In genomic region chrY:90740013-90740561, GRCm38 (mm10) we compare ENCODE assay signal across 8 mouse cellular contexts. TPM values are rescaled to one million over a fixed set of nuclear protein-coding genes. Genes with fewer than 3 reads are reported as not detected.
DNase-seq lines count a peak whose midpoint lies in the region; ATAC-seq and TF ChIP-seq lines count a peak whose summit lies in the region.

No protein-coding gene starts in this region.

- no peak for TF ChIP-seq RAD21 in MEL (IDR thresholded peaks at IDR 0.05; ENCODE audit: low read depth, low read length)

- peak; percentile 20 to 21 for DNase-seq in layer of hippocampus, adult 2 months (ENCODE audit: low spot score in 2 of 2)
- DNase-seq in layer of hippocampus, adult 18-20 months (ENCODE audit: low spot score in 2 of 2): no peak
- peak; percentile 89 for DNase-seq in MEL (ENCODE audit: low read depth, low spot score)
- peak; percentile 29 to 50 for DNase-seq in cerebellum, postnatal 14 days
- peak; percentile 76 for DNase-seq in limb, embryonic 14.5 days (ENCODE audit: low spot score)
- DNase-seq in ovary, postnatal 10 days (ENCODE audit: low spot score): peak; percentile 23
- peak; percentile 30 for DNase-seq in urinary bladder, adult 2 months (ENCODE audit: low spot score)

- H3K27ac ChIP-seq in layer of hippocampus, adult 2 months: no peak overlapping the region
- no peak overlapping the region for H3K27ac ChIP-seq in MEL (ENCODE audit: control insufficient read depth, low read depth, low read length)
- H3K27ac ChIP-seq in limb, embryonic 14.5 days (replicated peaks; ENCODE audit: low read depth, low read length): no peak overlapping the region

- peak; percentile 28 for ATAC-seq in granulocyte monocyte progenitor cell, adult 5-6 weeks (replicated peaks; ENCODE audit: poor library complexity, severe bottlenecking)
- ATAC-seq in limb, embryonic 14.5 days (ENCODE audit: low FRiP score, low read depth): peak; percentile 32

- H3K9ac ChIP-seq in MEL (ENCODE audit: control insufficient read depth, low read depth, low read length, poor library complexity, severe bottlenecking): no peak overlapping the region
- no peak overlapping the region for H3K9ac ChIP-seq in limb, embryonic 14.5 days (ENCODE audit: low read depth, low read length, severe bottlenecking)

- no peaks in the 10 kb centered on the region for H3K4me1 ChIP-seq in MEL (ENCODE audit: control insufficient read depth in 1 of 2, insufficient read depth in 2 of 2, low read length in 2 of 2)
- H3K4me1 ChIP-seq in limb, embryonic 14.5 days (ENCODE audit: control insufficient read depth, insufficient read depth, low read length): no peaks in the 10 kb centered on the region

- no peak for TF ChIP-seq POLR2A in MEL (IDR thresholded peaks at IDR 0.05; ENCODE audit: control insufficient read depth in 1 of 2, insufficient read depth in 1 of 2, low read depth in 1 of 2, low read length in 2 of 2, poor library complexity in 1 of 2)
- no peak for TF ChIP-seq POLR2A in limb, embryonic 14.5 days (IDR thresholded peaks at IDR 0.05; ENCODE audit: borderline replicate concordance, extremely low read depth, insufficient read depth, insufficient read length)

- no peaks in the 10 kb centered on the region for H3K79me2 ChIP-seq in MEL (ENCODE audit: control insufficient read depth, insufficient read depth, low read length, poor library complexity)

- no peak for TF ChIP-seq EP300 in MEL (IDR thresholded peaks at IDR 0.05; ENCODE audit: low read depth in 1 of 2, low read length in 2 of 2)

- no peaks in the 10 kb centered on the region for H3K36me3 ChIP-seq in MEL (ENCODE audit: control insufficient read depth in 1 of 2, insufficient read depth in 2 of 2, low read length in 2 of 2)
- H3K36me3 ChIP-seq in limb, embryonic 14.5 days (ENCODE audit: control insufficient read depth, insufficient read depth, low read length): peaks cover 46% of the 10 kb centered on the region

- 61% methylated on average over 14 of the region's 14 CpGs for WGBS in limb, embryonic 14.5 days

- no peak overlapping the region for H3K4me3 ChIP-seq in layer of hippocampus, adult 2 months
- H3K4me3 ChIP-seq in MEL (ENCODE audit: control insufficient read depth in 1 of 2, insufficient read depth in 1 of 2, low read depth in 2 of 2, low read length in 2 of 2): no peak overlapping the region
- no peak overlapping the region for H3K4me3 ChIP-seq in limb, embryonic 14.5 days (replicated peaks; ENCODE audit: low read length)

- TF ChIP-seq CTCF in layer of hippocampus, adult 2 months (conservative IDR thresholded peaks at IDR 0.05): no peak
- no peak for TF ChIP-seq CTCF in MEL (IDR thresholded peaks at IDR 0.05 in 2 of 3, conservative IDR thresholded peaks at IDR 0.05 in 1 of 3; ENCODE audit: control insufficient read depth in 1 of 3, insufficient read depth in 1 of 3, low read depth in 2 of 3, low read length in 3 of 3, poor library complexity in 1 of 3, severe bottlenecking in 1 of 3)

- no peaks in the 10 kb centered on the region for H3K27me3 ChIP-seq in MEL (ENCODE audit: control insufficient read depth in 1 of 2, insufficient read depth in 2 of 2, low read length in 2 of 2)
- no peaks in the 10 kb centered on the region for H3K27me3 ChIP-seq in limb, embryonic 14.5 days (ENCODE audit: control insufficient read depth, insufficient read depth, low read length)

- peaks cover 7% of the 10 kb centered on the region for H3K9me3 ChIP-seq in MEL (replicated peaks; ENCODE audit: insufficient read depth, low read length)
- peaks cover 56% of the 10 kb centered on the region for H3K9me3 ChIP-seq in limb, embryonic 14.5 days (ENCODE audit: control insufficient read depth, low read length)

- H3K4me2 ChIP-seq in limb, embryonic 14.5 days (replicated peaks; ENCODE audit: low read depth, low read length, severe bottlenecking): no peak overlapping the region

TF ChIP-seq in MEL, 35 proteins besides CTCF, POLR2A, EP300 and RAD21:
- no peak for TF ChIP-seq MAX (IDR thresholded peaks at IDR 0.05; ENCODE audit: low read length)
TF ChIP-seq in MEL: peak in this region for 0.

RNA-seq across cellular contexts. Expression of gene Gm21860, which starts 14.5 kb away (rescaled TPM):
- total RNA-seq in layer of hippocampus, adult 2 months (2021): not detected
- total RNA-seq in layer of hippocampus, adult 18-20 months (2021): not detected
- total RNA-seq in MEL (2012; rRNA removed): not detected in 2 replicates
- polyA plus RNA-seq in MEL (2012; ENCODE audit: insufficient read depth in 1 of 2, insufficient read length in 2 of 2, low read depth in 1 of 2, low replicate concordance in 2 of 2, missing spikeins in 1 of 2): not detected
- total RNA-seq in granulocyte monocyte progenitor cell, adult 5-6 weeks (2014; fragmentation: Nextera tagmentation): not detected in 2 replicates
- total RNA-seq in granulocyte monocyte progenitor cell, adult 5-6 weeks (2017): not detected in 2 replicates
- polyA plus RNA-seq in limb, embryonic 14.5 days (2012; rRNA removed): not detected in 2 replicates
- not detected in 2 replicates for polyA plus RNA-seq in limb, embryonic 14.5 days (2014; fragmentation: Nextera tagmentation; extraction: Ambion mirVana)
- not detected in 2 replicates for polyA plus RNA-seq in urinary bladder, adult 2 months (2012; rRNA removed)

RNA-seq across cellular contexts. Expression of gene Gm47283, which starts 44.5 kb away (rescaled TPM):
- total RNA-seq in layer of hippocampus, adult 2 months (2021): not detected
- not detected for total RNA-seq in layer of hippocampus, adult 18-20 months (2021)
- not detected in 2 replicates for total RNA-seq in MEL (2012; rRNA removed)
- polyA plus RNA-seq in MEL (2012; ENCODE audit: insufficient read depth in 1 of 2, insufficient read length in 2 of 2, low read depth in 1 of 2, low replicate concordance in 2 of 2, missing spikeins in 1 of 2): not detected
- not detected in 2 replicates for total RNA-seq in granulocyte monocyte progenitor cell, adult 5-6 weeks (2014; fragmentation: Nextera tagmentation)
- not detected in 2 replicates for total RNA-seq in granulocyte monocyte progenitor cell, adult 5-6 weeks (2017)
- not detected in 2 replicates for polyA plus RNA-seq in limb, embryonic 14.5 days (2012; rRNA removed)
- polyA plus RNA-seq in limb, embryonic 14.5 days (2014; fragmentation: Nextera tagmentation; extraction: Ambion mirVana): not detected in 2 replicates
- not detected in 2 replicates for polyA plus RNA-seq in urinary bladder, adult 2 months (2012; rRNA removed)

Comparison
In these comparisons a context has a peak if more than half of its experiments do, and no peak if none do; other contexts are left out.
1. DNase-seq: peak in layer of hippocampus, adult 2 months (2 of 2), MEL (single experiment), cerebellum, postnatal 14 days (2 of 2), limb, embryonic 14.5 days (single experiment), ovary, postnatal 10 days (single experiment) and urinary bladder, adult 2 months (single experiment); none in layer of hippocampus, adult 18-20 months (0 of 2).